Mouse (Mus musculus): ENCODE measurements around the gene Rnf181.
A peak's percentile ranks its signal among the peaks of the same experiment; 100 is the strongest.

The Rnf181 gene

DNA sequence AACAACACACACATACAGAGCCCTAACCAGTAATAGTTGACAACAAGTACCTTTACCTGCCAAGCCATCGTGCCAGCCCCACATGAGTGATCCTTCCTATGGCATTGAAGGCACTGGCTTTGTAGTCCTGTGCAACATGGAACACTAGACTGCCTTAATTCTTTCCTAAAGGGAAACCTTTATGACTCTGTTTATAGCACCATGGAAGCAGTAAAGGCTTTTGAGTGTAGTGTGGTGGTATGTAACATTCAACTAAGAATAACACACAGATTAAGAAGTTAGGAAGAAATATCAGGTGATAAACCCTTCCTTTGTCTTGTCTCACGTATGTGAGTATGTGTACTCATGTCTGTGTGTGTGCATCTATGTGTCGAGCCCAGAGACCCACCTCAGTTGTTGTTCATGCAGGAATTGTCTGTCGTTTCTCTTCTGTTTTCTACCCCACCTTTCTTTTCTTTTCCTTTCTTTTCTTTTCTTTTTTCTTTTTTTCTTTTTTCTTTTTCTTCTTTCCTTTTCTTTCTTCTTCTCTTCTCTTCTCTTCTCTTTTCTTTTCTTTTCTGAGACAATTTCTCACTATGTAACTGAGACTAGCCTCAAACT is at the start of gene Rnf181:
TSS of gene Rnf181 (minus strand) at position 113 of the 600 bp plus-strand sequence.
- no peak for DNase-seq (ENCODE audit: low spot score)

DNA sequence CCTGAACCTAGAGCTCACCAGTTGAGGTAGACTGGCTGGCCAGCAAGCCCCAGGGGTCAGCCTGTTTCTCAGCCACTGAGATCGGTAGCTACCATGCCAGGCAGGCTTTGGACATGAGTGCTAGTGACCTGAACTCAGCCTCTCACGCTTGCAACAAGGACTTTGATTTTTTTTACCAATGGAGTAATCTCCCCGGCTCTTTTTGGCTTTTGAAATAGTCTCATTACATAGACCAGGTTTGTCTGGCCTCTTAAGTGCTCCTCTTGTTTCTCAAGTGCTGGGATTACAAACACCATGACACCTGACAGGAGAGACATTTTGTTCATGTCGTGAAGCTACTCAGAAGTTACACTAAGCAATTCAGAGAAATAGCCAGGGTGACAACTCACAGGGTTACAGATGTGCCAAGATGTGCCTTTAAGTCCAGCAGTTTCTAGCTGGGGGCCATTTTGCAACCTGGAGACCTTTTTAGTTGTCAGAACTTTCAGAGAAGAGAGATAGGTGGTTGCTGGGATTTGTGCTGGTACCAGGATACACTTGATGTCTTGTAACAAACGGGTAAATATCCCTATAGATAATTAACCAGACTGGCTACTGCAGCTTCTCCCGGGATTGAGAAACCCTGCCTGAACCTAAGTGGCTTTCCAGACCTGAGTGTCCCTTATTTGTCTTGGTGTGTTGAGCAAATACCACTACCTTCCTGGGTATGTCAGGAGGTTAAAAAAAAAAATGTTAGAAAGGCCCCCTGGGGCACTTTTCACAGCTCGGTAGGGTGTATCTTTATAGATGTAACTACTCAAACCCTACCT is 49.4 kb upstream of the Rnf181 start:
- DNase-seq (ENCODE audit: low spot score), result no peak

DNA sequence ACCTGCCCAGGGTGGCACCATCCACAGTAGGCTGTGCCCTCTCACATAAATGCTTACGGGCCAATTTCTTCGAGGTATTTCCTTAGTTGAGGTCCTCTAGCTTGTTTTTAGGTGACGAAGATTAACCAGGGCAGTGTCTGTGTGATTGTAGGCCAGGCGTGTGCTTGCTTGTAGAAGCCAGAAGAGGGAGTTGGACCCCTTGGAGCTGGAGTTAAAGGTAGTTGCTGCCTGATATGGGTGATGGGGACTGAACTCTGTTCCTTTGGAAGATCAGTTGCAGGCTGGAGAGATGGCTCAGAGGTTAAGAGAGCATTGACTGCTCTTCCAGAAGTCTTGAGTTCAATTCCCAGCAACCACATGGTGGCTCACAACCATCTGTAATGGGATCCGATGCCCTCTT is 48.4 kb upstream of the Rnf181 start:
- no peak for DNase-seq (ENCODE audit: low spot score)

DNA sequence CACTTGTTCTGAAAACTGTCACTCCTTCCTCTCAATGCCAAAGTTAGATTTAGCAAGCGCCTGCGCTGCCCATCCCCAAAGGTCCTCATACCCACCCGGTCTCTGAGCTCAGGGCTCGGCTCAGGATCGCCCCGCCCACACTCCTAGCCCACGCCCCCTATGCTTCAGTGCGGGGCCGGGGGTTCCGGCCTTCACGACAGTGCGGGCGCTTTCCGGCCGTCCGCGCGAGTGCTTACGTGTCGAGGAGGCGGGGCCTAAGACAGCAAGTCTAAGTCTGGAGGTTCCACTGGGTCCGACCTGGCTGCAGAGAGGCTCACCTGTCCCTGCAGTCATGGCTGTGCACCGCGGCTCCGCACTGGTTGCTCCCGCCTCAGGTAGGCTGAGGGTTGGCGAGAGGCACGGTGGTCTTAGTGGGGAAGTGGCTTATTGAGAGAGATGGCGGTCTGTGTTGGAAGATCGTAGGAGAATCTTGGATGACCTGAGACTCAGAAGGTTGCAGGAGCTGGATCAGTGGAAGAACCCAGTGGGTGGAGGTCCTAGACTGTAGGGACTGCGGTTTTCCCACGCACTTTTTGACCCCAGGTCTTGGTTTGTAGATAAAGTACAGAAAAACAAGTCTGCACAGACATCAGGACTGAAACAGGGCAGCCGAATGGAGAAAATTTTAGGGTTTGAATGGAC is 47.5 kb upstream of the Rnf181 start, which contains the start of gene Ggcx:
TSS of gene Ggcx (plus strand) at position 233 of the 681 bp plus-strand sequence.
- peak; percentile 99 for DNase-seq (ENCODE audit: low spot score)

DNA sequence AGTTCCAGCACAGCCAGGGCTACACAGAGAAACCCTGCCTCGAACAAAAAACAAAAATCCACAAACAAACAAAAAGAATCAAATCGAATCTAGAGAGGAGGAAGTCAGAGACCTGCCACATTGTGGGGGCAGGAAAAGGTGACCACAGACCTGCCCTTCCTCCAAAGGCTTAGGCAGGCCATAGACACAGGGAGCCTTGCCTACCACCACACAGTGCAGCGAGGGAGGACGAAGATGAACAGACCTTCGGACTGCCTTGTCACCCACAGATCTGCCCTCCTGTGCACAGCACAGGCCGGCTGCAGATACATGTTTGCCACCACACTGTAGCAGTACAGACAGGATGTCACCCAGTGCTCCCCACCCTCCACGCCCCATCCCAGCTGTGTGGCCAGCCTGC is 43.8 kb upstream of the Rnf181 start:
- no peak for DNase-seq (ENCODE audit: low spot score)

DNA sequence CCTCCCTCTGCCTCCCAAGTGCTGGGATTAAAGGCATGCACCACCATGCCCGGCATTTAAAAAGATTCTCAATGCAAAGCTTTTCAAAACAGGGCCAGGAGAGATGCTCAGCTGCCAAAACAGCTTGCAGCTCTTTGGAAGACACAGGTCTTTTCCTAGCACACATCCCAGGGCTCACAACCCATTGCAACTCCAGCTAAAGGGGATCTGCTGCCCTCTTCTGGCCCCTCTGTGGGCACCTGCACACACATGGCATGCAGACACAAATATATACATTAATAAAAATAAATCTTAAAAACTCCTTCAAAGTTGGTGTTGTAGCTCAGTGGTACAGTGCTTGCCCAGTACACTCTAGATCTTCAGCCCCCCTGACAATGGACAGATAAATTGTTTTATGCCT is 43.2 kb upstream of the Rnf181 start:
- DNase-seq (ENCODE audit: low spot score), result no peak

DNA sequence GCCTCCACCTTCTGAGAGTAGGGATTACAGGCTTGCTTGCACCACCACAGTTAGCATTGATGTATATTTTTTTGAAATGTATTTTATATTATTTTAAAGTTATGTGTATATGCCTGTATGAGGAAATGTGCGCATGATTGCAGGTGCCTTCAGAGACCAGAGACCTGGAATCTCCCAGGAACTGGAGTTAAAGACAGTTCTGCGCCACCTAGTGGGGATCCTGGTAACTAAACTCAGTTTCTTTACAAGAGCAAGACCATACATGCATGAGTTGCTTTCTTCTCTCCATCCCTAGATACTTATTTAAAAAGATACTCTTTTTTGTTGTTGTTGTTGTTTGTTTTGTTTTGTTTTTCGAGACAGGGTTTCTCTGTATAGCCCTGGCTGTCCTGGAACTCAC is 42.8 kb upstream of the Rnf181 start:
- DNase-seq (ENCODE audit: low spot score), result peak; percentile 85

DNA sequence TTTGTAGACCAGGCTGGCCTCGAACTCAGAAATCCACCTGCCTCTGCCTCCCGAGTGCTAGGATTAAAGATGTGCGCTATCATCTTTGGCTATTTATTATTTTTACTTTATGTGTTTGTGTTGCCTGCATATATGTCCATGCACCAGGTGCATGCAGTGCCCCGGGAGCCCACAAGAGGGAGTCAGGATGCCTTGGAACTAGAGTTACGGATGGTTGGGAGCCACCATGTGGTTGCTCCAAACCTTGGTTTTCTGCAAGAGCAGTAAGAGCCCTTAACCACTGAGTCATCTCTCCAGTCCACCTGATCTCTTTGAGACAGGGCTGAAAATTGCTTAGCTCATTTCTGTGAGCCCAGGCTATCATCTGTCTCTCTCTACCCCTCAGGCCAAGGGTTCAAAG is 40.4 kb upstream of the Rnf181 start:
- DNase-seq (ENCODE audit: low spot score), result peak; percentile 90

DNA sequence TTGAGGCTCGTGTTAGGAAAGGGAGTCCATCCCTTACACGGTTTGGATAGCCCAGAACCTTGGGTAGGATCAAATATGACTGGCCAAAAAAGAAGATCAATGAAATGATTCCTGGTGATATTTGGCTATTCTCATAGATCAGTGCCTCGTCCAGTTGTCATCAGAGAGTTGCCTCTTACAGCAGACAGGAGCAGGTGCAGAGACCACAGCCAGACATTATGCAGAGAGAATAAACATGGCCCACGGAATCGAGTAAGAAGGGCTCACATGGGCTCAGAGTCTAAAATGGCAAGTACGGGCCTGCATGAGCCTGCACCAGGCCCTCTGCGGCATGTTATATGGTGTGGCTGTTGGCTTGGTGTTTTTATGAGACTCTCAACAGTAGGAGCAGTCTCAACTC is 38.6 kb upstream of the Rnf181 start:
- DNase-seq (ENCODE audit: low spot score), result no peak

DNA sequence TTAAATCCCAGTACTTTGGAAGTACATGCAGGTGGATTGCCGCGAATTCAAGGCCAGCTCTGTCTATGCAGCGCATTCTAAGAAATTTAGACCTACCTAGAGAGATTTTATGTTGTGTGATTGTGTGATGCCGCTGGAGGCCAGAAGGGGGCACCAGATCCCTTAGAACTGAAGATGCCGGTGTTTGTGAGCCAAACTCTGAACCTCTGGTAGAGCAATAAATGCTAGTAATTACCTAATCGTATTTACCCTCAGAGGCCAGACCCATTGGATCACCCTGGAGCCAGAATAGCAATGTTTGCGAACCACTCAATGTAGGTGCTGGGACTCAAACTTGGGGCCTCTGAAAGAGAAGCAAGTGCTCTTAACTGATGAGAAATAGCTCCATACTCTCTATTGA is 35.1 kb upstream of the Rnf181 start:
- DNase-seq (ENCODE audit: low spot score), result peak; percentile 85

DNA sequence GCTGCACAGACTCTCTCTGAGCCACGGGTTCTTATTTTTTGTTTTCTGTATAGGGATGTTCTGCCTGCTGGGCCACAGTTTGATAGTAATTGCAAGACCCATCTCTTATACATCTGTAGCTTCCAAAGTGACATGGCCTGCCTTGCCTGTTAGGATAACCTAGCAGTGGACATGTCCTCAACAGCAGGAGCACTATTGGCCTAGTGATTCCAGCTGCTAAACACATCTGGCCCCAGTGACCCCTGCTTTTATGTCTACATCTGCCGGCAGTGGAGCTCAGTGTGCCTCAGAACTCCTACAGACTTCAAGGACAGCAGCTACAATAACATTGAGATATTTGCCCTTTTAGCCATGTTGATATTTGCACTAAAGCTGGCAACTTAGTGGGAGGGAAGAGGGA is 33.2 kb upstream of the Rnf181 start:
- DNase-seq (ENCODE audit: low spot score), result no peak

DNA sequence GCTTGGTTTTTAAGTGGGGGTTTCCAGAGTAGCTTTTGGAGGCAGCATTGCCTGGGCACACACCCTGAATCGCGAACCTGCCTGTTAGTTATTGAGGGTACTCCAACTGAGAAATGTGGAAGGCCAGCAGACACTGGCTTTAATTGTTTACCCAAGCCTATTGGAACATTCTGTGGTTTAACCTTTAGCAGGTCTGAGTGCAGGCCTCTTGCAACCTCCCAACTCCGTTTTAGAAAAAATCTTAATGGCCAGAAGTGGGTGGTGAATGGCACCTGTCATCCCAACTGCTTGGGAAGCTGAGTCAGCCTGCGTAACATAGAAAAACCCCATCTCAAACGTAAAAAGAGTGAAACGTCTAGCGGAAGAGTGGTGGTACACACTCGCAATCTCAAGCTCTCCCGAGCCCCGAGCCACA is 30.1 kb upstream of the Rnf181 start:
- no peak for DNase-seq (ENCODE audit: low spot score)

DNA sequence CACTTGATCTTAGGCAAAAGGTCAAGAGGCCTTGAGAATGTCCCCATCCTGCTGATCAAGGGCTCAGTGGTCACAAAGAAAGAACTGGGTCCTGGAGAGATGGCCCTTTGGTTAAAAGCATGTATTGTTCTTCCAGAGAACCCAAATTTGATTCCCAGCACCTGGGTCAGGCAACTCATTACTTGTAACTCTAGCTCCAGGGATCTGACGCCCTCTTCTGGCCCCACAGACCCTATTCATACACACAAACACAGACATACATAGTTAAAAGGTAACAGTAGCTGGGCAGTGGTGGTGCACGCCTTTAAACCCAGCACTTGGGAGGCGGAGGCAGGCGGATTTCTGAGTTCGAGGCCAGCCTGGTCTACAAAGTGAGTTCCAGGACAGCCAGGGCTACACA is 25.6 kb upstream of the Rnf181 start:
- DNase-seq (ENCODE audit: low spot score), result no peak

DNA sequence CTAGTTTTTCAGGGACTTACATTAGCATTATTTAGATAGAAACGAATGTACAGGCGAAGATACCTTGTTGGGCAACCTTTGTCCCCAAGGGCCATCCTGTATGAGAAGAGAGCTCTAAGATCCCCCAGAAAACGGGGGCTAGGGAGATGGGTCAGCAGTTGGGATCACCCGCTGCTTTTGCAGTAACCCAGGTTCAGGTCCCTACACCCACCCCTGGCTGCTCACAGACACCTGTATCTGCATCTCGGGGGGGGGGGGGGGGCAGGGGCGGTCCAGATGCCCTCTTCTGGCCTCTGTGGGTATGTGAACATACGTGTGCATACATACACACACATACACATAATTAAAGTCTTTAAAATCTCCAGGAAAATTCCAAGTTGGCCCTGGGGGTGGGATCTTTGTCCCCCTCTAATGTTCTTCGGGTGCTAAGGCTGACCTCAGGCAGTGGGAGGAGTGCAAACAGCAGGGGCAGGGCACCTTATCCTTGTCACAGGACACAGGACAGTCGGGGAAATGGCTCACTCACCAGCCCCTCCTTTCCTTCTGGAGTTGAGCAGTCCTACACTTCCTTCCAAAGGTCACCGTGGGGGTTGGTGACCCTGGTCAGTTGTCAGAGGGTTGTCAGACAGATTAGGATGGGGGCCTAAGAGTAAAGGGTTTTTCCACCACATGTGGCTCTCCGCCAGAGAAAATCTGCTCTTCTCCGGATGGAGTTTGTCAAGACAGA is 24.2 kb upstream of the Rnf181 start:
- DNase-seq (ENCODE audit: low spot score), result peak; percentile 59

DNA sequence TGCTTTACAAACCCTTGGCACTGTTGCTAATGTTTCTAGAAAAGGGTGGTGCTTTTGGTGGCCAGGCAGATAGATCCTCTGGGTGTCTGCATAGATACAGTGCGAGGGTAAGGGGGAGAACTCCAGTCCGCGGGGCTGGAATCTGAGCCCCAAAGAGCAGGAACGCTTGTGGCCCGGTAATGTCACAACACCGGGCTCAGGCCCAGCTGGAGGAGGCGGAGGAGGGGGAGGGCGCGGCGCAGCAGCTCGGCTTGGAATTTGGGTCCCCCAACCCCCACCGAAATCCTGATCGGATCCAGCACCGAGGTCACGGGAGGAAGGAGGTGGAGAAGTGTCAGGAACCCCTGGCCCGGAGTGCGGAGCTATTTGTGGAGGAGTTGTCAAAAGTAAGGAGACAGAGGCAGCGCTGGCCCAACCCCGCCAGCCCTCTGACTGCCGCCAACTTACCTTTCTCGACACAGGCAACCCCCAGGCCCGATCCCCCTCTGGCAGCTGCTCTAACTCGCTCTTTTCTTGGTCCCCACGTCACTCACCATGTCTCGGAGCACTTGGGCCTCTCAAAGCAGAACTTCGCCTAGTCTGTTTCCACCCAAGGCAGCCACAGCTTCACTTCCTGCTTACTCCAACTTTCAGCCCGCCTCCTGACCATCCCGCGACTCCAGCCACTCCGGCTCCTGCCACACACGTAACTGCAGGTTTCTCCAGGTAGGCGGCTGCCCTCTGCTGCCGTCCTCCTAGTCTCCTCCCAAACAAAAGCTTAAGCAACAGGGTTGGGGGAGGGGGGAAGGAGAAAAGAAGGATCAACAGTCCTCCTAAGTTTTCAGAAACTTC is 23.4 kb upstream of the Rnf181 start, which contains the start of gene Vamp8:
TSS of gene Vamp8 (minus strand) at position 763 of the 831 bp plus-strand sequence.
- peak; percentile 90 for DNase-seq (ENCODE audit: low spot score)

DNA sequence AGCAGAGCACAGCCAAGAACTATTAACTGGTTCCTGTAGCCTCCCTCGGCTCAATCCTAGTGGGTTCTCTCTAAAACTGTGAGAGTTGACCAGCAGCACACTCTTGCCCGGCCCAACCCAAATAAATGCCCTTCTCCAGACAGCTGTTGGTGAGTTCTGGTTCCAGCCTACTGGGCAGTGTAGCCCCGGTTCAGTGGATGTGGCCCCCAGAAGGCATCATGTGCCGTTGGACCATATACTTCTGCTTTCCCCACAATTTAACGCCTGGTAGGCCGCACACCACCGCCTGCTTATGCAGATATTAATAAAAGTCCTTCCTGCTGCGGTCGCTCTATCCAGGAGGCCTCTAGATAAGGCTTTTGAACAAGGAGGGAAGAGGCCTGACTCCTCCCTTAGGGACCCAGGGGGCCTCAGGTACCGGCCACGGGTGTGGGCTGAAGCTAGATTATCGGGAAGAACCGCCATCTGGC is 22.8 kb upstream of the Rnf181 start:
- no peak for DNase-seq (ENCODE audit: low spot score)

DNA sequence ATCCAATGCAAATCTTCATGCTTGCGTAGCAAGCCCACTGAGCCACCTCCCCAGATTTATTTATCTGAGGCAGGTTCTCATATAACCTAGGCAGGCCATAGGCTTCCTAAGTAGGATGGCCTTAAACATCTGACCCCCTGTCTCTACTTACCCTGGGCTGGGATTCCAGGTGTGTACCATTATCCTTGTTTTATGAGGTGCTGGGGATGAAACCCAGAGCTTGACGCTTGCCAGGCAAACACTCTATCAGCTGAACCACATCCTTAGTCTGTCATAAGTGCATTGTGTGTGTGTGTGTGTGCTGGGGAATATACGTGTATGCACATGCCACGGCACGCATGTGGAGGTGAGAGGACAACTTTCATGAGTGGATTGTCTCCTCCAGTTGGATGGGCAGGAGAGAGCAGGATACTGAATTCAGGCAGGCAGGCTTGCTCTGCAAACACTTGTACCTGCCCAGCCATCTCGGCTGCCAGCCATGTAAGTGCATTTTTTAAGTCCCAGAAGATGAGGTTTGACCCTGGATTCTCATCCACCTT is 22.1 kb upstream of the Rnf181 start:
- DNase-seq (ENCODE audit: low spot score), result no peak

DNA sequence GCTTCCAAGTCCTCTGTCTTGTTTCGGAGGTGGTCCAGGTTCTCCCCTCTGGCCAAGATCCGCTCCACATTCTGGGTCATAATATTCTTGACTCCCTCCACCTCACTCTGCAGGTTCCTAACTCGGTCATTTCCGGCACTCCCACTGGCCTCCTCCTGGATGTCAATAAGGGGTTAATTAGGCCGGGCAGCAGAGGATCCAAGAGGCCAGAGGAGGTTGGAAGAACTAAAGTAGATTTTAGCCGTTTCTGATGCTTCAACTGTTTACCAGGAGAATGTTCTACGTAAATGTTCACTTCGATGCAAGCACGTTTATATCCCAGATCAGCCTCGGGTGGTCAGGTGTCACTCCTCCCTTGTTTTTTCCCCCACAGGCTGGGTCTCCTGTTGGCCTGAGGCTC is 21.5 kb upstream of the Rnf181 start:
- DNase-seq (ENCODE audit: low spot score), result no peak

DNA sequence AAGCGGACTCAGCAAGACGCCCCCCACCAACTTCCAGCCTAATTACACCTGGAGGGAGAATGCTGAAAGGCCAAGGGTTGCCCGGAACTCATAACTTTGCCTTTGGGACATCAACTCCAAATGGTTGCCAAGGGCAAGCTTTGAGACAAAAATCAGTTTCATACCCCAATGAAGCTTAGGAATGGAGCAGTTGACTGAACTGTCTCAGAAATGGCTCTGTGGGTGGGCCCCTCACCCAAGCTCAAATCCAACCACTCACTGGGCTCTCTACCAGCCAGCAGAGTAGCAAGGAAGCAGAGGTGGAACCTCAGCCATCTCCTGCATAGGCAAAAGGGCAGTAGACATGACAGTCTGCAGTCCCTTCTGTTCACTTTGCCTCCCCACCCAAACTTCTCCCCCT is 21.1 kb upstream of the Rnf181 start:
- no peak for DNase-seq (ENCODE audit: low spot score)

DNA sequence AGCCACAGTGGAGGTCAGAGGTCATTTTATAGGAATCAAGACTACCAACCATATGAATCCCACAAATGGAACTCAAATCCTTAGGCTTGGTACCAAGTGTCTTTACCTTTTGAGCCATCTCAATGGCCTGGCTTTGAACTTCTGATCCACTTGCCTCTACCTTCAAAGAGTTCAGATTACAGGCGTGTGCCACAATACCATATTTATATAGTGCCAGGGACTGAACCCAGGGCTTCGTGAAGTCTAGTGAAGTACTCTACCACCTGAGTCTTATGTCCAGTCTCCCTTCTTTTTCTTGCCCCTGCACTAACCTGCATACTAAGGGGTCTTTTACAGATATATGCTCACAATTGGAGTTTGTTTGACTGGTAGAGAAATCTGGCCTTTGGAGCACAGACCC is 19.8 kb upstream of the Rnf181 start:
- no peak for DNase-seq (ENCODE audit: low spot score)

DNA sequence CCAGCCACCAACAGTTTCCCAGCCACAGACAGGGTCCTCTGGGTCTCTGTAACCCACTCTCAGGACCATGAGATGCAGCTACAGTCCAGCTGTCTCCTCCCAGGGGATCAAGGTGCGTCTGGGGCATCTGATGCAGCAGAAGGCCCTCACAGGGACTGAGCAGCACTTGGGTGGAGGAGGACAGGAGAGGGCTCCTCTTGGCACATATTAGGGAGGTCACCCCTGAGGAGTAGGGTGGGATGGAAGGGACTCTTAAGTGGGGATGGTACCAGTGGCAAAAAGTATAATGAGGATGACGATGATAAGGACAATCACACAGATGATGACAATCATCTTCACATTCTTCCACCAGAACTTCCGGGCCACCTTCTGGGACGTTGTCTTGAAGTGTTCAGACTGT is 18.5 kb upstream of the Rnf181 start:
- DNase-seq (ENCODE audit: low spot score), result no peak
